Mouse (Mus musculus) kidney, postnatal 36 days (tissue): ENCODE measurements at regions not wholly inside any gene's neighbourhood (a gene's known extent, or its start where the extent isn't known, plus 50 kb on each side); places are given as distances from the start of the nearest gene placed in this dataset.

Experiments
- DNase-seq, 2 experiments: peaks; one replicate each; pipeline ENCODE4 v3.0.0; 2021 to 2022; ENCODE audit warnings: mixed read lengths in 2 of 2

DNA sequence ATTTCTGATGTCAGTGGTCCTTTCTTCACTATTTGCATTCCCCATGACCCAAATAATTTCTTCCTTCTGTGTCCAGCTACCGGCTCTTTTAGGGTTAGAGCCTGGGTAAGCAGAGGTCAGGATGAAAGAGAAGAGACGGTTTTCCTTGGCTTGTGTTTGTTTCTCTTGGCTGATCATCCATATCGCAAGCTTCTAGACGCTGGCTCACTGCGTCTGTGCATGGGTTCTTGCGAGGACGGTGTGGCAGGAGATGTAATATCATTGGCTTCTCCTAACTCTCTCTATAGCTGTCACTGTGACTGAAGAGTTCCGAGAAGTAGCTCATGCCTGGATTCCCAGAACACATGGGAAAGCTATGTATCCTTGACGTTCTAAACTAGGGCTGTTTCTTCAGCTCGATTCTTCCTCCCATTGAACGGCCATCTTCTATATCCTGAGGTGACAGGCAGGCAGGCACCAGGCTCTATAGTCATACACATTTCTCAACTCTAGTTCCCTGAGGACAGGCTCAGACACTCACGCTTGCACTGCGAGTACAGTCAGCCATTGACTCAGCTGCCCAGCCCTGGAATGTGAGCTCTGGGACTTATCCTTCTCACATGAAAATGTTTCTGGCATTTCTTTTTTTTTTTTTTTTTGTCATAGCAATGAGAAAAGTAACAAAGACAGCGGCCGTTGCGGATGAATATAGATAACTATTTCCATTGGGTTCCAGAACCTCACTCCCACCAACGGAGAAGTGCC, 85.0 kb downstream of the Bach1 start:
- DNase-seq = peak; percentile 51 to 66

DNA sequence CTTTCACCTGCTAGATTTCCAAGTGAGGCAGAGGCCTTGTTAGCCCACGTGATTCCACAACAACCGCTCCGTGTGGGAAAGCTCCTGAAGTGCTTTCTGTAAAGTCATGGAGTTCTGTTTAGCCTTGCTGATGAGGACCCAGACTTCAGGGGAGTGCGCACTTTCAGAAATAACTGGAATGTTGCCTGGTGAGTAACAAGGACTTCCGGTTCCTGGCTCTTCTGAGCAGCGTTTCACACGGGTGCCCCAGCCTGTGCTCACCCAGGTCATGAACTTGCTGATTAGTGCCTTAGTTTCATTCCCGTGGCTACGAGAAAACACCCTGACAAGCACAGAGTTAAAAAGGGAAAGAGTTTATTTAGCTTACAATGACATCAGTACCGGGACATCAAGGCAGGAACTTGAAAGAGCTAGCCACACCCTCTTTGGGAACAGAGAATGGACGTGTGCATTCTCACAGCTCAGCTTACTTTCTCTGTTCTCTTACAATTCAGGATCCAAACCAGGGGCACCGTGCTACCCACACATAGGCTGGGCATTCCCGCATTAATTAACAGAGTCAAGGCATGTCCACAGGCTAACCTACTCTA, 85.8 kb downstream of the Bach1 start:
- DNase-seq = peak; percentile 52 to 53

DNA sequence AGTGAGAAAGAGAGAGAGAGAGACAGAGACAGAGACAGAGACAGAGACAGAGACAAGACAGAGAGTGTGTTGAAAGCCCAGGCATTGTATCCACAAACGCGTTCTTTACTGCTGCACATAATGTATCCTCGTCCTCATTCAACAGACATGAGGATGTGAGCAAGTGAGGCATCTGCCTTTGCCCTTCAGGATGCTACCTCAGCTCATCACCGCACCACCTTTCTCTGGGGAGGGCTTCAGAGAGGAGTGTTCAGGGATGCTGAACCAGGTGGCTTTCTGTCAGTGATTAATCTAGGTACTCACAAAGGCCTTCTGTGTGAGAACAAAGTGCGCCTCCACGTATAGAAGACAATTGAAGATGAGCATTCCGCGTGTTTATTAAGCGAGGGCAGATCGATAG, 90.8 kb downstream of the Bach1 start:
- DNase-seq = no peak

DNA sequence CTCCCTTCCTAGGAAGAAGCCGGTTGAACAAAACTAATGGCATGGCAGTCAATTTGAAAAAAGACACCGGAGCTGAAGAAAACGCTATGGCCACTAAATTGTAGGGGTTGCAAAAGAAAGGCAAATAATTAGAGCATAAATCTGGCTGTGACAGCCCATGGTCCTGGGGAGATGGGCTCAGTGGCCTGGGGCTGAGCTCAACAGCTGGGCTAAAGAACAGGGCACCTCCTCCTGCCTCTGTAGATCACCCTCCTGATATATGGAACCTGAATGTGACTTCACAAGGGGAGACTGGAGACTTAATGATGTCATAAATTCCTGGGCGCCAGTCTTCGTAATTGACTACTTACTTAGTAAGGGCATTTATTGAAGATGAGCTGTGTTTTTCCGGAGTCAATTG, 91.2 kb downstream of the Bach1 start:
- no peak for DNase-seq

DNA sequence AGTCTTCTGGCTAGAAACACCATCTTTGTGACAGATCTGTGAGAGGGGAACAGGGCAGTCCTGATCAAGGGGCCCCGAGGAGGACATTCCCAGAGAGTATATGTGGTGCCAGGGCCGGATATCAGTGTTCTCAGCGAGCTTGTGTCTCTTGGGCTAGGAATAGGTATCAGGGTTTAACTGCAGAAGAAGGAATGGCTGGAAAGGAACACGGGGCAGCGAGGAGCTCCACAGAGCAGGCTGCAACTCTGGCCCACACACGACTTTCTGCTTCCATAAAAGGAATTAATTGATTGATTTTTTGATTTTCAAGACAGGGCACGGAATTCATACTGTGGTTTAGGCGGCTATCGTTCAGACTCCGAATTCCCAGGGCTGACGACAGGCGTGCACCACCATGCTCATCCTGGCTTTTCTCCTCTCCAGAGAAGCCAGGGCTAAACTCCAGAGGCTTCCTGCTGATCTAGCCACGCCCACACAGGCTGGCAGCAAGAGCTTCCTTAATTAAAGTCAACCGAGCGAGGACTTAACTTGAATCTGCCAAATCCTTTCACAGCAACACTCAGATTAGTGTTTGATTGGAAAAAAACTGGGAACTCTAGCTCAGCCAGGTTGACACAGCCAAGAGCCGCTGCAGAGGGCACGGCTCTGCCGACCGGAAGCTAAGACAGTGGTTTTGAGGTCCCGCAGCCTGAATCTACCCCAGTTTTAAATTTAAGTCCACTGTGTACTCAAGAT, 97.9 kb downstream of the Bach1 start:
- DNase-seq = peak; percentile 80 to 82

DNA sequence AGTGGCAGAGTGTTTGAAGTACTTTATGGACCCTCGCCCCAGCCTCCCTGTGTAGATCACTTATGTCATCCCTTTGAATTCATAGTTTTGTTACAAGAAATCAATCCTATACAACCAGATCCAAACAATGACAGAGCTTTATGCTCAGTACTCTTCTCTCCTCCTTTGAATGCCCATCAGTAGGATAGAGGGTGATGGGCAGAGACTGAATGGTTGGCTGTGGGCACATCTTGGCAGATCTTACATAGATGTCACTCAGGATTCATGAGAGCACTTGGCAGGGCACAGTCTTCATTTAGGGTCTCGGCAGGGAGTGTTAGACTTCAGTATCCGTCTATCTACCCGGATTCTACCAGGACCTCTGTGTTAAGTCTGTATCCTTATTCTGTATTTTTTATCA, 103.6 kb downstream of the Bach1 start:
- DNase-seq = no peak

DNA sequence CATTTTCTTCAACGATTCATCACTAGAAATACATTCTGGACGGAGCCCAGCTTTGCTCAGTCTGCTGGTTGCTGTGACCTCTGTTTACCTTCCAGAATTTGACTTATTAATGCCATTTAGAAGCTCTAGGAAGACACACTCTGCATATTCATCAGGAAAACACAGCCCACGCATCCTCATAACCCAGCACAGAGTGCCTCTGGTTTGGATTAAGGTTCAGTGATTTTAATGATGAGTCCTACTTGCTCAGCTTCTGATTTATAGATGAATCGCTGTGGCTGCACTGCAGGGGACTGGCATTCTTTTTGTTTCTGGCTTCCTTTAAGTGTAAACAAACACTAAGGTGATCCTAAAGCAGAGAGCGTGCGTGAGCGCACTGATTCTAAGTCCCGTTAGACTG, 118.8 kb downstream of the Bach1 start:
- DNase-seq = no peak

DNA sequence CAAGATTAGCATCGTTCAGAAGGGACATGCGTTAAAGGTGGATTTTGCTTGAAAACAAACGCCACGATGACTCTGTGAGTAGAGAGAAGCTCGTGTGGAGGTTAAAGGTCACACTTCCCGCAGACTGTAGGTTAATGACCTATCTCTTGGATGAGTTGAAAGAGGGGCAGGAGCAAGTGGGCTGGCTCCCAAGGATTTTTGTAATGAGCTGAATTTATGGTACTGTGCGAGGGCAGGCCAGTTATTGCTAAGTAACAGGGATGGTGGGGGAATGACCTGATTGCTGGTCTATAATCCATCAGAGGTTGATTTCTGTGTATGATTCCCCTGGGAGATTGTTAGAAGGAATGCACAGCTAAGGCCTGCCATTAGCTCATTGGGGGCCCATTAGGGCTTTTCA, 135.6 kb downstream of the Bach1 start:
- no peak for DNase-seq

DNA sequence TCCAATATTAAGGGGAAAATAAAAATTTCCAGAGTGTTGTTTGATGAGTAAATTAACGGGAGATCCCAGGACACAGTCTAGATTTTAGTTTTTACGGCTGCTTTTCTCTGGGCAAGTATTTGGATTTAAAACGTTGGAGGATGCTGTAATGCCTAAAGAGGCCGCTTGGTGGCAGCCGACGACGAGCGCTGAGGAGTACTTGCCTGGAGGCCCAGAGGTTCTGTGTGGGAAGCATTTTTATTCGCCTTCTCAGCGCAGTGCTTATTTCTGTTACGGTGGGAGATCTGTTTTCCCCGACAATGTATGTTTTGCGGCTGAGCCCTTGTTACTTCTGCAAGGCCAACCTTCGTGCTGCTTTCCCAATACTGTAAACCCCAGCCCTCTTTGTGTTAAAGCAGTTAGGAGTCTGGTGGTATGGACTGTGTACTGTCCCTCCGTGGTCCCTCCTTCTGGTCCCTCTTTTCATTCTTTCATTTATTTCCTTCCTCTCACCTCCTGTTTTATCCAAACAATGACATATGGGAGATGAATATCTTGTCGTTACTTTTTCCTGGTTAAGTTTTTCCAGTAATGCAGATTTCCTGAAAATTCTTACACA, 142.3 kb downstream of the Bach1 start:
- peak; percentile 56 to 86 for DNase-seq
